Mouse (Mus musculus): ENCODE data around the gene Krtap6-2.

The Krtap6-2 gene

GRCm38 (mm10) chr16:89420011-89420410 lies at the start of gene Krtap6-2:
Gene Krtap6-2 (minus strand): TSS chr16:89420111.
- DNase-seq = no peak

DNA sequence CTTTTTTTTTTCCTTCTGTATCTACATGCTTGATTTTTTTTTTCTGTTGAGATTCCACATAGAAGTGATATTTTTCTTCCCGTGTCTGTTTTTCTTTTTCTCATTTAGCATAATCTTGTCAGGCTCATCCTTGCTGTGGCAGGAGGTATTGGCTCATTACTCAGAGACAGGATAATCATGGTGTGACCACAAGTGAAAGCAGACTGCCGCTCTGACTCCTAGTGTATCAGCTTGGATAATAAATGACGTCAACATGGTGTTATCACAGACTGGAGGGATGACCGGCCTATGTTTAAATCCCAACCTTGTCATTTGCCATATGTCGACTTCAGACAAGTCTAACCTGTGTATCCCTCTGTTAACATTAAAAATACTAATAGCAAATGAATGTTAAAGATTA lies 41.3 kb upstream of the Krtap6-2 start:
- DNase-seq = no peak

DNA sequence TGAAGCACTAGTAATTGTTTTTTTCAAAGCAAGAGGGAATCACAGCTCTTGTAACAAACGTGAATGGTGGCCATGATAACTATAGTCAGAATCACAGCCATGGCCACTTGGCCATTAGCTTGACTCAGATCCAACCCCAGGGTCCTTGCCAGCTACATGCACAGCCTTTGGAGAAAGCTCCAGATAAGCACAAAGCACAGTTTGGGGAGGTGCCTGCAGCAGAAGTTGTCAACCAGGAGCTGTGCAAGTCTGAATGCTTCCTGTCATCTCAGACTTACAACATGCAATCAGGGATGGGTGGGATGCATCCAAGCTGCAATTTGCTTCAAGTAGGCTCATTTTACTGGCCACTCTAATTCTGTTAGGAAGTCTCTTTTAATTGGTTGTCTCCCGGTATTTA lies 9.7 kb upstream of the Krtap6-2 start:
- no peak for DNase-seq

DNA sequence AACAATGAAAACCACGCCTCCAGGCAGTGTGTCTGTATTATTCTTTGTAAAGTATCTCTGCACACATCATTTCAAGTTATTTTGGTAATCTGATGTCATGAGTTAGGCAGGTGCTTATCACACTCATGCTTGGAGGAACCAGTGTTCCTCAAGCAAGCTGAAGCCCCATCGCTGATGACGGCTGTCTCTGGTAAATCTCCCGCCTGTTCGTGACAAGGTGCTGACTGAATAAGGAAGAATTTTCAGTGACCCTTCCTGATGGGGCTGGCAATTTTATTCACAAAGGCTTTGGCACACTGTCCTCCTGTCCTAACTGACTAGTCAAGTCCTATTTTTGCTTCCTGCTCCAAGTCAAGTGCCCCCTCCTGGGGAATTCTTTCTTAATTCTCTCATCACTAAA lies 5.4 kb upstream of the Krtap6-2 start:
- DNase-seq = no peak

DNA sequence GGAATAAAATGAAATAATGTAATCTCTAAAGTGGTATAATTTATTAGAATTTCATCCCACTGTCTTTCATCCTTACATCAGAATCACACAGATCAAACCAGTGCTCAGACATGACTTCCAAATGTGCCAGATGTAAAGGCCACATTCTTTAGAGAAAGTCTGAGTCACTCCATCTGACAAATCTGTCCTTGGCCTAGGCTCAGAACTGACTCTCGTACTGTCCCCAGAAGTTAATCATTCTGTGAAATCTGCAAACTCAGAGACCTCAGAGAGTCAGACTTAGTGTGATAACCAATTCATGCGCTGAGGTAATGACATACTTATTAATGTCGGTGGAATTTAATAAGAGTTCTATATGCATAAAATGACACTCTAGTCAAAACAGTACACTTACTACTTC lies 3.6 kb downstream of the Krtap6-2 start:
- DNase-seq = no peak

DNA sequence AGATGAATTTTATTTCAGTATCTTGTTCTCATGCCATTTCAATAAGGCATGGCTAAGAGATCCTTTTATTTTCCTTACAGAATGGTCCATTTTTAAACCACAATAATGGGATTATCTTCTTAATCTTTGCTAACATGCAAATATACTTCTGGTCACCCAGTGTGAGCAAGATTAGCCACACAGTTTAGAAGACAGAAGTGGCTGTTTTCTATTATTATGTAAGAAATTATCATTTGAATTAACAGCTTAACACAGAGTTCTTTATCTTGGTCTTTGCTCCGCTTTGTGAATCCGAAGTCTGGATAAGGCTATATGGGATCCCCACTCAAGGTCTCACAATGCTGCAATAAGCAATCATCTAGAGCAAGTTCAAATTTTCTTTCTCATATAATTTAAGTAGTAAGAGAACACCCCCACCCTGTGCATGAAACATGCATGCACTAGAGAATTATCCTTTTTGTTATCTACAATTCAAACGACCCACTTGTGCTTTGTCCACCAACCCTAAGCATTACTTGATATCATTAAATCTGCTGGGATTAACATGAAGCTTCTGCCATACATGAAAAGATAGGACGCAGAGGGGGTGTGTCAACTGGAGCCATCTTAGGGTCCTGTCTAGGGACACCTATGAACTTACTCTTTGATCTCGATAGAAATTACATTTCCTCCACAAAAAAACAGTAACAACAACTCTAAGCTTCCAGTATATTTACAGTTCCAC lies 9.4 kb downstream of the Krtap6-2 start:
- DNase-seq = no peak

GRCm38 (mm10) chr16:89403768-89404167 lies 16.1 kb downstream of the Krtap6-2 start, which contains the start of gene Krtap21-1:
Gene Krtap21-1 (minus strand): TSS chr16:89403868.
- no peak for DNase-seq

- no peak for DNase-seq
Measured at GRCm38 (mm10) chr16:89372734-89373461, 47.0 kb downstream of the Krtap6-2 start.
